Mouse (Mus musculus): ENCODE measurements at regions not wholly inside any gene's neighbourhood (a gene's known extent, or its start where the extent isn't known, plus 50 kb on each side); places are given as distances from the start of the nearest gene placed in this dataset.

- H3K4me1 ChIP-seq, result no peaks in the 10 kb centered on the region
These were observed 1459.3 kb downstream of the Slc22a22 start for GRCm38 (mm10) chr15:56018141-56018540.

GRCm38 (mm10) chr15:56017561-56017960, 1459.9 kb downstream of the Slc22a22 start:
- H3K36me3 ChIP-seq, result no peaks in the 10 kb centered on the region
- no peak overlapping the region for H3K4me3 ChIP-seq
- H3K9ac ChIP-seq (replicated peaks), result no peak overlapping the region
- ATAC-seq (ENCODE audit: low FRiP score, low read depth), result no peak
- H3K4me2 ChIP-seq (replicated peaks), result no peak overlapping the region
- no peaks in the 10 kb centered on the region for H3K9me3 ChIP-seq
- no peak overlapping the region for H3K27ac ChIP-seq (replicated peaks)
- 85% methylated on average over 1 of the region's 1 CpGs for WGBS
- no peaks in the 10 kb centered on the region; the same call in 1 of the 2 replicates for H3K27me3 ChIP-seq
- H3K4me1 ChIP-seq, result no peaks in the 10 kb centered on the region

More at GRCm38 (mm10) chr15:56018141-56018540, 1459.3 kb downstream of the Slc22a22 start:
- H3K4me2 ChIP-seq (replicated peaks), result no peak overlapping the region
- no peaks in the 10 kb centered on the region for H3K27me3 ChIP-seq
- H3K27ac ChIP-seq (replicated peaks), result no peak overlapping the region
- no peaks in the 10 kb centered on the region for H3K9me3 ChIP-seq
- 89% methylated on average over 1 of the region's 1 CpGs for WGBS
- no peak overlapping the region for H3K4me3 ChIP-seq
- H3K9ac ChIP-seq (replicated peaks), result no peak overlapping the region
- no peaks in the 10 kb centered on the region for H3K36me3 ChIP-seq
- no peak for ATAC-seq (ENCODE audit: low FRiP score, low read depth)

- Histone ChIP-seq H3K9me3 (no peaks in the 10 kb centered on the region), H3K36me3 (no peaks in the 10 kb centered on the region), H3K27ac (replicated peaks) (no peak overlapping the region), H3K4me2 (replicated peaks) (no peak overlapping the region), H3K27me3 (no peaks in the 10 kb centered on the region; the same call in 1 of the 2 replicates), H3K9ac (replicated peaks) (no peak overlapping the region), H3K4me1 (no peaks in the 10 kb centered on the region), H3K4me3 (no peak overlapping the region)
- ATAC-seq (ENCODE audit: low FRiP score, low read depth), result no peak
- 91% methylated on average over 1 of the region's 1 CpGs for WGBS
These were observed 1461.4 kb downstream of the Slc22a22 start for GRCm38 (mm10) chr15:56016070-56016469.

- ATAC-seq (ENCODE audit: low FRiP score, low read depth), result no peak
- H3K9me3 ChIP-seq, result no peaks in the 10 kb centered on the region
- no peaks in the 10 kb centered on the region for H3K36me3 ChIP-seq
- no peak overlapping the region for H3K27ac ChIP-seq (replicated peaks)
- H3K4me2 ChIP-seq (replicated peaks), result no peak overlapping the region
- no peaks in the 10 kb centered on the region; the same call in 1 of the 2 replicates for H3K27me3 ChIP-seq
- no peak overlapping the region for H3K9ac ChIP-seq (replicated peaks)
- H3K4me1 ChIP-seq, result no peaks in the 10 kb centered on the region
- 81% methylated on average over 8 of the region's 8 CpGs for WGBS
- no peak overlapping the region for H3K4me3 ChIP-seq
These were observed 1463.3 kb downstream of the Slc22a22 start for GRCm38 (mm10) chr15:56014059-56014620.

- 38% methylated on average over 5 of the region's 5 CpGs for WGBS
- peak; percentile 90 for ATAC-seq (ENCODE audit: low FRiP score, low read depth)
These were observed 1468.7 kb downstream of the Slc22a22 start for GRCm38 (mm10) chr15:56008603-56009174.

GRCm38 (mm10) chr15:56007376-56007775, 1470.0 kb downstream of the Slc22a22 start:
- no peak overlapping the region for H3K27ac ChIP-seq (replicated peaks)
- ATAC-seq (ENCODE audit: low FRiP score, low read depth), result no peak
- no peaks in the 10 kb centered on the region for H3K4me1 ChIP-seq
- H3K9ac ChIP-seq (replicated peaks), result no peak overlapping the region
- no peaks in the 10 kb centered on the region for H3K36me3 ChIP-seq
- H3K4me2 ChIP-seq (replicated peaks), result no peak overlapping the region
- H3K9me3 ChIP-seq, result no peaks in the 10 kb centered on the region
- 67% methylated on average over 3 of the region's 3 CpGs for WGBS
- H3K27me3 ChIP-seq, result no peaks in the 10 kb centered on the region; the same call in 1 of the 2 replicates
- H3K4me3 ChIP-seq, result no peak overlapping the region

More at GRCm38 (mm10) chr15:56008603-56009174, 1468.7 kb downstream of the Slc22a22 start:
- Histone ChIP-seq H3K4me3 (no peak overlapping the region), H3K27ac (replicated peaks) (no peak overlapping the region), H3K27me3 (no peaks in the 10 kb centered on the region; the same call in 1 of the 2 replicates), H3K9me3 (no peaks in the 10 kb centered on the region), H3K9ac (replicated peaks) (no peak overlapping the region), H3K4me2 (replicated peaks) (no peak overlapping the region), H3K4me1 (no peaks in the 10 kb centered on the region), H3K36me3 (no peaks in the 10 kb centered on the region)

GRCm38 (mm10) chr15:56005361-56005760, 1472.1 kb downstream of the Slc22a22 start:
- Histone ChIP-seq H3K36me3 (no peaks in the 10 kb centered on the region), H3K4me2 (replicated peaks) (no peak overlapping the region), H3K27ac (replicated peaks) (no peak overlapping the region), H3K4me3 (no peak overlapping the region), H3K4me1 (no peaks in the 10 kb centered on the region), H3K9me3 (no peaks in the 10 kb centered on the region), H3K27me3 (no peaks in the 10 kb centered on the region), H3K9ac (replicated peaks) (no peak overlapping the region)
- WGBS, result 90% methylated on average over 8 of the region's 8 CpGs
- ATAC-seq (ENCODE audit: low FRiP score, low read depth), result no peak

- ATAC-seq (ENCODE audit: low FRiP score, low read depth), result no peak
- Histone ChIP-seq H3K9me3 (no peaks in the 10 kb centered on the region), H3K27ac (replicated peaks) (no peak overlapping the region), H3K9ac (replicated peaks) (no peak overlapping the region), H3K27me3 (no peaks in the 10 kb centered on the region), H3K36me3 (no peaks in the 10 kb centered on the region), H3K4me1 (no peaks in the 10 kb centered on the region), H3K4me3 (no peak overlapping the region), H3K4me2 (replicated peaks) (no peak overlapping the region)
- WGBS, result 85% methylated on average over 3 of the region's 3 CpGs
These were observed 1473.5 kb downstream of the Slc22a22 start for GRCm38 (mm10) chr15:56003921-56004320.

GRCm38 (mm10) chr15:55999605-56000004, 1477.8 kb downstream of the Slc22a22 start:
- Histone ChIP-seq H3K4me1 (no peaks in the 10 kb centered on the region), H3K27me3 (no peaks in the 10 kb centered on the region), H3K4me2 (replicated peaks) (no peak overlapping the region), H3K9me3 (no peaks in the 10 kb centered on the region), H3K9ac (replicated peaks) (no peak overlapping the region), H3K36me3 (no peaks in the 10 kb centered on the region), H3K27ac (replicated peaks) (no peak overlapping the region), H3K4me3 (no peak overlapping the region)
- 89% methylated on average over 4 of the region's 4 CpGs for WGBS
- no peak for ATAC-seq (ENCODE audit: low FRiP score, low read depth)

GRCm38 (mm10) chr15:55997977-55998376, 1479.4 kb downstream of the Slc22a22 start:
- H3K36me3 ChIP-seq, result no peaks in the 10 kb centered on the region
- no peaks in the 10 kb centered on the region for H3K9me3 ChIP-seq
- H3K4me2 ChIP-seq (replicated peaks), result no peak overlapping the region
- no peaks in the 10 kb centered on the region for H3K4me1 ChIP-seq
- no peak for ATAC-seq (ENCODE audit: low FRiP score, low read depth)
- no peaks in the 10 kb centered on the region for H3K27me3 ChIP-seq
- no peak overlapping the region for H3K9ac ChIP-seq (replicated peaks)
- H3K4me3 ChIP-seq, result no peak overlapping the region
- 86% methylated on average over 4 of the region's 4 CpGs for WGBS
- H3K27ac ChIP-seq (replicated peaks), result no peak overlapping the region

GRCm38 (mm10) chr15:55994680-55995079, 1482.7 kb downstream of the Slc22a22 start:
- ATAC-seq (ENCODE audit: low FRiP score, low read depth), result no peak
- no peaks in the 10 kb centered on the region for H3K36me3 ChIP-seq
- no peak overlapping the region for H3K4me3 ChIP-seq
- no peaks in the 10 kb centered on the region for H3K27me3 ChIP-seq
- no peaks in the 10 kb centered on the region for H3K4me1 ChIP-seq
- no peak overlapping the region for H3K9ac ChIP-seq (replicated peaks)
- H3K9me3 ChIP-seq, result no peaks in the 10 kb centered on the region
- WGBS, result 92% methylated on average over 3 of the region's 3 CpGs
- no peak overlapping the region for H3K4me2 ChIP-seq (replicated peaks)
- no peak overlapping the region for H3K27ac ChIP-seq (replicated peaks)

- no peak overlapping the region for H3K4me3 ChIP-seq
- no peaks in the 10 kb centered on the region for H3K27me3 ChIP-seq
- no peaks in the 10 kb centered on the region; the same call in 1 of the 2 replicates for H3K4me1 ChIP-seq
- ATAC-seq (ENCODE audit: low FRiP score, low read depth), result peak; percentile 41; the same call in 1 of the 2 replicates
- H3K4me2 ChIP-seq (replicated peaks), result 0 out of 2 replicates have a peak overlapping the region, but pooled peaks have one; percentile 2
- 56% methylated on average over 14 of the region's 14 CpGs for WGBS
- no peak overlapping the region for H3K27ac ChIP-seq (replicated peaks)
- H3K9me3 ChIP-seq, result no peaks in the 10 kb centered on the region
- no peak overlapping the region for H3K9ac ChIP-seq (replicated peaks)
- H3K36me3 ChIP-seq, result no peaks in the 10 kb centered on the region
These were observed 1501.6 kb downstream of the Slc22a22 start for GRCm38 (mm10) chr15:55975843-55976242.
